Mouse (Mus musculus): Measurements from ENCODE around the gene Ifi204. TPM values are rescaled to one million over a fixed set of nuclear protein-coding genes. Genes with fewer than 3 reads are reported as not detected.
"Not testable (repeated sequence)": the region's sequence is repeated elsewhere in the genome, so short reads cannot be mapped to it uniquely, and the experiment has no call there.

Gene Ifi204
- total RNA-seq (2015; ENCODE audit: low replicate concordance) (9.0 and 17.1 TPM in 2 replicates), total RNA-seq (2017; ENCODE audit: low replicate concordance) (13.9 and 16.2 TPM in 2 replicates)

DNA sequence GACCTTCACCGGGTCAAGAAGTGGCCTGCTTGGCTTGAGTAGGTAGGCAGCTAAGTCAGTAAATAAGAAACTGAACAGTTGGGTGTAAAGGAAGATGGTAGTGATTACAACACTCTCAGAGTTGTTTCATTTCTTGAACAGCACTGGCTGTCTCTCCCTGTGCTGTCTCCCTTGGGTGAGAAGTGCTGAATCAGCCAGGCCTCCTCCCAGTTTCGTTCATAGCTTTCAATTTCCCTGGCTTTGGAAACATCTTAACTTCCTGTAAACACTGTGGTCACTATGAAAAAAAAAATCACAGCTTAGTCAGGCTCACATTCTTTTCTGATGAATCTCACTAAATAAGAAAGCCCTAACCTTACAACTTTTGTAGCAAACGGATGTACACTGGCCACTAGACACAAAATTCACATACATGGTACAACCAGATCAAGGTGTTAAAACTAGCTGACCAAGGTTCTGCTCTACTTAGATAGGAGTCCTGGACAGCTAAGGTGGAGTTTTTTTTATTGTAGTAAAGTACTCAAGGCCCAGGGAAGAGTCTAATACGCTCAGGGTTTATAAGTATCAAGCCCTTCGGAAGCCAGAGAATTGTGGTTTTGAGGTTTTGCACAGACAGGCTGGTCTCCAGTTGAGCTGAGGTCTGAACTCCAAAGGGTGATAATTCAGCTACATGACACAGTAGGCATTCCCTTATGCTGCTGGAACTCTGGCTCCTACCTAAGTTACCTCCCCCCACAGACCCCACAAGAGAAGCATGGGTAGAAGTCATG lies at the start of gene Ifi204:
TSS of gene Ifi204 (minus strand) at position 96 of the 770 bp plus-strand sequence.
- ATAC-seq (replicated peaks; ENCODE audit: low FRiP score, poor library complexity, severe bottlenecking) = peak; percentile 59; the same call in 1 of the 2 replicates

DNA sequence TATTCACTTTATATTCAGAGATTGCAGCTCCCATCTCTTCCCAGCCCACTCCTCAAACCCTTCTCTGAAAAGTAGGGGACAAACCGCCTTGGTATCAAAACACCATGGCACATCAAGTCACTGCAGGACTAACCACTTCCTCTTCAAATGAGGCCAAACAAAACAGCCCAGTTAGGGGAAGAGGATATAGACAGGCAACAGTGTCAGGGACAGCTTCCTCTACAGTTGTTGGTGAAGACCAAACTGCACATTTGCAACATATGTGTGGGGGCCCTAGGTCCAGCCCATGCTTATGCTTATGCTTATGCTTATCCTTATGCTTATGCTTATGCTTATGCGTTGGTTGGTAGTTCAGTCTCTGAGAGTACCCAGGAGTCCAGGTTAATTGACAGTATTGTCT lies 42.6 kb upstream of the Ifi204 start:
- ATAC-seq (replicated peaks; ENCODE audit: low FRiP score, poor library complexity, severe bottlenecking) = not testable (repeated sequence)

DNA sequence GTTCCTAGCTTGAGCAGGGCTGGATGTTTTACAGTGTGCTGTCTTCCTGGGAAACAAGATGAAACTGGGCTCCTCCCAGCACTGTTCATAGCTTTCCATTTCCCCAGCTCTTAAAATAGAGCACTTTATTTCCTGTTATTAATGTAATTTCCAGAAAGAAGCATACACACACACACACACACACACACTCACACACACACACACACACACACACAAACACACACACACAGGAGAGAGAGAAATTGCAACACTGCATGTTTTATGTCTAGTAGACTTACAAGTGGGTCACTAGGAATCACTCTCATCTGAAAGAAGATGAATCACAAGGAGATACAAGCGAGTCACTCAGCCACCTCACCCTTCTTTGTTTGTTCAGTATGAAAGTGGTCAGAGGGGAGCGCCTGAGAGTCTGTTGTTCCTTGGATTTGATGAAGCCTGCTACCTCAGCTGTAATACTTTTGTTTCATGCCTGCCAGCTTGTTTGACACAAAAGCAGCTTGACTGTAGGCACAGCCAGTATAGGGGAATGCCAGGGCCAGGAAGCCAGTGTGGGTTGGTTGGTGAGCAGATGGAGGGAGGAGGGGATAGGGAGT lies 36.0 kb upstream of the Ifi204 start:
- not testable (repeated sequence) for ATAC-seq (replicated peaks; ENCODE audit: low FRiP score, poor library complexity, severe bottlenecking)

DNA sequence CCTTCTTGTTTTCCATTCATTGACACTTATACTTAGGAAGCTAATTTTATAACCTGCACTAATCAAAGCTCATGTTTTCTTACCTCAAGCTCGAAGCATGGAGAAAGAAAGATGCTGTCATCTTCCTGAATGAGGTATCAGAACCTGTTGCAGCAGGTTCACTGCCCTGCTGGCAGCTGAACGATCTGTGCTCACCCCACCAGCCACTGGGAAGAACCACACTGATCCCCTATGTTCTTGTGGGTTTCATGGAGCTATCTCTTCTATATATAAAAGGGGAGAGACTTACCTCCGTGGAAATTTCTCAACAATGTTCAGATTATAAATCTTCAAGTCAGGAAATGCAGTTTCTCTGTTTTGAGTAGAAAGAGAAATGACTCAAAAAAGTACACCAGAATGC lies 35.5 kb upstream of the Ifi204 start:
- ATAC-seq (replicated peaks; ENCODE audit: low FRiP score, poor library complexity, severe bottlenecking) = not testable (repeated sequence)

DNA sequence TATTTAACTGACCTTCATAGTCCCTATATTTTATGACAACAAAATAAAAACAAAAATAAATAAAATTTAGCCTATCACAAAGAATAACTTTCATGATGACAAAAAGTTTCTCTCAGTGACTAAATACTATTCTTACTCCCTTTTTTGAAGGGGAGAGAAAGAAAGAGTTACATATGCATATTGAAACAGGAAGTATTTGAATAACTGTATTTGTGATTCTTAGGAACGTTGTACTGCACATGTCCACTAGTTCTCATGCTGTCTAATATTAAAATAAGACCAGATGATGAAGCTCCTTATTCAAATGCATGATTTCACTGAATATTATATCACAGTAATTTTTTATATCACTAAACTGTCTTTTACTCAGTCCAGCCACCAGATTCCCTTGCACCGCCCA lies 35.0 kb upstream of the Ifi204 start:
- not testable (repeated sequence) for ATAC-seq (replicated peaks; ENCODE audit: low FRiP score, poor library complexity, severe bottlenecking)

DNA sequence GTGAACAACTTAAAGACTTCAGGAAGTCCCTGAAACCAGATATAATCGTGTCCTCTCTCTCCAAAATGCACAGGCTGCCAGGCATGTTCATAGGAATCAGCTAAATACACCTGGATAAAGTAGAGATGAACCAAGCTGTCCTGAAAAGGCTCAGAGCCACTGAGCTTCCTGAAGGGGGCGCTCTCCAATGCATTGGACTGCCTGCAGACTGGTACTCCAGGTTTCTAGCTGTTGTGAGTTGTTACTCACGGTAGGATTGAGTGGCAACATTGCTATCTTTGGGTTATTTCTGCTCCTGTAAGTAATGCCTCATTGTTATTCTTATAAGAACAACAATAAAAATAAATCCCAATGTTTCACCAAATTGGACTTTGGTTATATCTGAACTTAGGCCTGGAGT lies 6.7 kb upstream of the Ifi204 start:
- ATAC-seq (replicated peaks; ENCODE audit: low FRiP score, poor library complexity, severe bottlenecking) = 0 out of 2 replicates have a peak, but pooled peaks have one; percentile 55

DNA sequence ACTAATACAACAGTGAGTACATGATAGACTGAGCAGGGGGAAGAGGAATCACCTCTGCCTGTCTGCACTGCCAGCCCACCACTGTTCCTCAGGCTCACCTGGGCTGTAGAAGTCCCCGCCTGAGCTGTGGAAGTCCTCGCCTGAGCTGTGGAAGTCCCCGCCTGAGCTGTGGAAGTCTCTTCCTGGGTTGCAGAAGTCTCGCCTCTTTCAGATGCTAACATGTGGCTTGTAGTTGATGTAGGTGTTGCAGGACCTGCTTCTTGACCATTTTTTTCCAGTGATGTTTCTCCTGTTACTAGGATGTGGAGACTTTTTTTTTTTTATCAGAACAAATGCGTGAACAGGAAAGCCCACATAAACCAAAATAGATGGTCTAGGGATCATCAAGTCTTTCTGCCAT lies 6.7 kb downstream of the Ifi204 start:
- ATAC-seq (replicated peaks; ENCODE audit: low FRiP score, poor library complexity, severe bottlenecking) = not testable (repeated sequence)

DNA sequence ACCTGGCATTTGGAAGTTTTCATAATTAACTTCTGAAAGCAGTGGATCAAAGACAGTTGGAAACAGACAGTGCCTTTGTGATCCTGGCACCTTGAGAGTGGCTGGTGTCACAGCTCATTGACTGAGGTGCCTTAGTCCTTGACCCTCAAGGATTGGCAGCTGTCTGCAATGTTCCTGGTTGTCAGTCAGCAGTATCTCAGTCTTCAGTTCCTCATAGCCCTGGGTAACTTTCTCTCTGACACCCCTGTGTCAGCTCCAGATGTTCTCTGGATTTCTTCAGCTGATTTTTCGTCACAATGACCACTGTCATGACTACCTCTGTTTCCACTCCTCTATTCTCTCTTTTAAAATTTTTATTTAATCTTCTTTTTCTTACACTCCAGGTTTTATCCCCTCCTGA lies 24.5 kb downstream of the Ifi204 start:
- ATAC-seq (replicated peaks; ENCODE audit: low FRiP score, poor library complexity, severe bottlenecking) = no peak

DNA sequence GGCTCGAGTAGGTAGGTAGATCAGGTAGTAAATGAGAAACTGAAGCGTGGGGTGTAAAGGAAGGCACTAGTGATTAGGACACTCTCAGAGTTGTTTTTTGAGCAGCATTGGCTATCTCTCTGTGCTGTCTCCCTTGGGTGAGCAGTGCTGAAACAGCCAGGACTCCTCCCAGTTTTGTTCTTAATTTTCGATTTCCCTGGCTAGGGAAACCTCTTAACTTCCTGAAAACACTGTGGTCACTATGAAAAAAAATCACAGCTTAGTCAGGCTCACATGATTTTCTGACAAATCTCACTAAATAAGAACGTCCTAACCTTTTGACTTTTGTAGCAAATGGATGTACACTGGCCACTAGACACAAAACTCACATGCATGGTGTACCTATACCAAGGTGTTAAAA lies 25.1 kb downstream of the Ifi204 start, which contains the start of gene Ifi207:
TSS of gene Ifi207 (minus strand) at position 92 of the 400 bp plus-strand sequence.
- no peak for ATAC-seq (replicated peaks; ENCODE audit: low FRiP score, poor library complexity, severe bottlenecking)

DNA sequence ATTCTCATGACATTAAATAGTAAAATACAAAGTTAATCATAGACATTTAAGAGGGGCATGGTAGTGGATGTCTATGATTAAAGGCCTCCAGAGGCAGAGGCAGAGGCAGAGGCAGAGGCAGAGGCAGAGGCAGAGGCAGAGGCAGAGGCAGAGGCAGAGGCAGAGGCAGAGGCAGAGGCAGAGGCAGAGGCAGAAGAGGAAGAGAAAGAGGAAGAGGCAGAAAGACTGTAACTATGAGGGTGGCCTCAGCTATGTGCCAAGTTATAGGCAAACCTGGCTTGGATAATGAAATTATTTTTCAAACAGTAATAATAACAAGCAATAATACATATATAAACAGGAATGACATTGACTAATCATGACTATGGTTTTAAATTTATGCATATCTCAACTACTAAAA lies 26.2 kb downstream of the Ifi204 start:
- ATAC-seq (replicated peaks; ENCODE audit: low FRiP score, poor library complexity, severe bottlenecking) = no peak

DNA sequence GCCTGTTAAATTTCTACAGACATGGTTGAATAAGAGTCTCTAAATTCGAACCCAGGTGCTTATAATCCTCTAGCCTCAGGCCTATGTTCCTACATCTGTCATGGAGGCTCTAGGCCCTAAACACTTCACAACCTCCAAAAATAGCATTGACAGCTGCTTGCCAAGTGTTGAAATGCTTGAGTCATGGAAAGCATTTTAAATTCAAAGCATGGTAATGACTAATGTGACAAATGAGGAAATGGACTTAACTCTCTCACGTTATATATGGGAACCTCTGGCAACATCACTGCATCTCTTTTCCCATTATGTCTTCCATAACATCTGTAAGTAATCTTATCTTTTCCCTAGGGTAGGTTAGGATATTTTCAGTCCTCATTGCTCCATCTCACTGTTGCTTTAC lies 29.8 kb downstream of the Ifi204 start:
- ATAC-seq (replicated peaks; ENCODE audit: low FRiP score, poor library complexity, severe bottlenecking) = no peak

DNA sequence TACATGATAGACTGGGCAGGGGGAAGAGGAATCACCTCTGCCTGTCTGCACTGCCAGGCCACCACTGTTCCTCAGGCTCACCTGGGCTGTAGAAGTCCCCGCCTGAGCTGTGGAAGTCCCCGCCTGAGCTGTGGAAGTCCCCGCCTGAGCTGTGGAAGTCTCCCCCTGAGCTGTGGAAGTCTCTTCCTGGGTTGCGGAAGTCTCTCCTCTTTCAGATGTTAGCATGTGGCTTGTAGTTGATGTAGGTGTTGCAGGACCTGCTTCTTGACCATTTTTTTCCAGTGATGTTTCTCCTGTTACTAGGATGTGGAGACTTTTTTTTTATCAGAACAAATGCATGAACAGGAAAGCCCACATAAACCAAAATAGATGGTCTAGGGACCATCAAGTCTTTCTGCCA lies 31.7 kb downstream of the Ifi204 start:
- not testable (repeated sequence) for ATAC-seq (replicated peaks; ENCODE audit: low FRiP score, poor library complexity, severe bottlenecking)

DNA sequence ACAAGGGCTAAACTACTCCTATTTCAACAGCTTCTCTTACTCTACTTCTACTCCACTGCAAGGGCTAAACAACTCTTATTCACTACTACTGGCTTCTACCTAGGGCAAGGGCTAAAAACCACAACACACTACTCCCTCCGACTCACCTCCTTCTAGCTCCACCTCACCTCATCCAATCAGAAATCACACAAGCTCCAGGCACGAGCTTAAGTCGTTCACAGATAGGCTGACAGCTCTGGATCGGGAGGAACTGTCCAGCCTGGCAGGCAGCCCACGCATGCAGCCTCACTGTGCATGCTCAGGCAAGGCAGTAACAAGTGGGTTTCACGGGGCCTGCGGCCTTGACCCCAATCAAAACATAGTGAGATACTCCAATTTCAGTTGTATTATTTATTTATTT lies 33.5 kb downstream of the Ifi204 start:
- no peak for ATAC-seq (replicated peaks; ENCODE audit: low FRiP score, poor library complexity, severe bottlenecking)

Other genes starting within 250 kb of the Ifi204 start
- not detected in 2 replicates for gene Ifi214, start 231.0 kb downstream of the Ifi204 start, total RNA-seq (2015; ENCODE audit: low replicate concordance)
- not detected in 2 replicates for gene Ifi214, start 231.0 kb downstream of the Ifi204 start, total RNA-seq (2017; ENCODE audit: low replicate concordance)
- 4.6 TPM in 1 of 2 replicates, not detected in the other for gene Ifi213, start 167.7 kb downstream of the Ifi204 start, total RNA-seq (2015; ENCODE audit: low replicate concordance)
- 1.3 and 2.2 TPM in 2 replicates for gene Ifi213, start 167.7 kb downstream of the Ifi204 start, total RNA-seq (2017; ENCODE audit: low replicate concordance)
- 16.3 and 20.6 TPM in 2 replicates for gene Ifi209, start 136.0 kb downstream of the Ifi204 start, total RNA-seq (2015; ENCODE audit: low replicate concordance)
- 18.5 and 20.4 TPM in 2 replicates for gene Ifi209, start 136.0 kb downstream of the Ifi204 start, total RNA-seq (2017; ENCODE audit: low replicate concordance)
- gene Ifi208, start 93.3 kb downstream of the Ifi204 start, total RNA-seq (2015; ENCODE audit: low replicate concordance) = 0.42 TPM in 1 of 2 replicates, not detected in the other
- gene Ifi208, start 93.3 kb downstream of the Ifi204 start, total RNA-seq (2017; ENCODE audit: low replicate concordance) = 0.17 and 2.0 TPM in 2 replicates
- 3.1 and 21.9 TPM in 2 replicates for gene Ifi207, start 25.2 kb downstream of the Ifi204 start, total RNA-seq (2015; ENCODE audit: low replicate concordance)
- 6.2 and 7.7 TPM in 2 replicates for gene Ifi207, start 25.2 kb downstream of the Ifi204 start, total RNA-seq (2017; ENCODE audit: low replicate concordance)
- 11.9 and 20.0 TPM in 2 replicates for gene Ifi211, start 146.1 kb upstream of the Ifi204 start, total RNA-seq (2015; ENCODE audit: low replicate concordance)
- 9.3 and 13.3 TPM in 2 replicates for gene Ifi211, start 146.1 kb upstream of the Ifi204 start, total RNA-seq (2017; ENCODE audit: low replicate concordance)
- 35.4 and 38.7 TPM in 2 replicates for gene Mndal, start 175.5 kb upstream of the Ifi204 start, total RNA-seq (2015; ENCODE audit: low replicate concordance)
- gene Mndal, start 175.5 kb upstream of the Ifi204 start, total RNA-seq (2017; ENCODE audit: low replicate concordance) = 15.5 and 18.5 TPM in 2 replicates
- gene Ifi203, start 175.7 kb upstream of the Ifi204 start, total RNA-seq (2015; ENCODE audit: low replicate concordance) = 23.4 and 29.9 TPM in 2 replicates
- gene Ifi203, start 175.7 kb upstream of the Ifi204 start, total RNA-seq (2017; ENCODE audit: low replicate concordance) = 6.6 and 13.8 TPM in 2 replicates
- gene Ifi202b, start 215.8 kb upstream of the Ifi204 start, total RNA-seq (2015; ENCODE audit: low replicate concordance) = not detected in 2 replicates
- not detected in 2 replicates for gene Ifi202b, start 215.8 kb upstream of the Ifi204 start, total RNA-seq (2017; ENCODE audit: low replicate concordance)

Measured in erythroblast, adult 5-6 weeks (primary cell).